Mouse (Mus musculus) embryo, embryonic 10.5 days (tissue): ENCODE data around the gene Ccdc149.

Source experiments
- DNase-seq: peaks from one replicate; pipeline ENCODE4 v3.0.0-alpha.2; 2015; ENCODE audit warnings: low spot score

Ccdc149 gene

GRCm38 (mm10) chr5:52440278-52440677 is 31.0 kb downstream of the Ccdc149 start:
- DNase-seq, result no peak

GRCm38 (mm10) chr5:52438946-52439345 is 32.4 kb downstream of the Ccdc149 start:
- no peak for DNase-seq

- no peak for DNase-seq
These were observed 35.8 kb downstream of the Ccdc149 start for GRCm38 (mm10) chr5:52435533-52435932.

- no peak for DNase-seq
These were observed 40.0 kb downstream of the Ccdc149 start for GRCm38 (mm10) chr5:52431276-52431844.

- DNase-seq, result no peak
These were observed 41.4 kb downstream of the Ccdc149 start for GRCm38 (mm10) chr5:52429731-52430480.

GRCm38 (mm10) chr5:52428613-52429012 is 42.7 kb downstream of the Ccdc149 start:
- no peak for DNase-seq

- no peak for DNase-seq
These were observed 45.5 kb downstream of the Ccdc149 start for GRCm38 (mm10) chr5:52425819-52426218.

GRCm38 (mm10) chr5:52423893-52424292 is 47.4 kb downstream of the Ccdc149 start:
- no peak for DNase-seq

- no peak for DNase-seq
These were observed 54.8 kb downstream of the Ccdc149 start for GRCm38 (mm10) chr5:52416485-52416884.

- no peak for DNase-seq
These were observed 55.4 kb downstream of the Ccdc149 start for GRCm38 (mm10) chr5:52415917-52416316.

GRCm38 (mm10) chr5:52415193-52415592 is 56.1 kb downstream of the Ccdc149 start:
- DNase-seq, result no peak

- peak; percentile 74 for DNase-seq
These were observed 59.8 kb downstream of the Ccdc149 start for GRCm38 (mm10) chr5:52411567-52411966.

GRCm38 (mm10) chr5:52410197-52410596 is 61.1 kb downstream of the Ccdc149 start:
- DNase-seq, result no peak

- no peak for DNase-seq
These were observed 62.5 kb downstream of the Ccdc149 start for GRCm38 (mm10) chr5:52408668-52409315.

GRCm38 (mm10) chr5:52404373-52404772 is 66.9 kb downstream of the Ccdc149 start:
- no peak for DNase-seq

- DNase-seq, result no peak
These were observed 77.6 kb downstream of the Ccdc149 start for GRCm38 (mm10) chr5:52393756-52394155.

- DNase-seq, result no peak
These were observed 79.8 kb downstream of the Ccdc149 start for GRCm38 (mm10) chr5:52391471-52391870.

- no peak for DNase-seq
These were observed 80.9 kb downstream of the Ccdc149 start for GRCm38 (mm10) chr5:52390381-52390780.

- DNase-seq, result no peak
These were observed 83.1 kb downstream of the Ccdc149 start for GRCm38 (mm10) chr5:52388092-52388749.

GRCm38 (mm10) chr5:52386016-52386415 is 85.3 kb downstream of the Ccdc149 start:
- DNase-seq, result no peak

- no peak for DNase-seq
These were observed 87.6 kb downstream of the Ccdc149 start for GRCm38 (mm10) chr5:52383748-52384147.

- DNase-seq, result no peak
These were observed 88.5 kb downstream of the Ccdc149 start for GRCm38 (mm10) chr5:52382837-52383236.

- DNase-seq, result no peak
These were observed 95.5 kb downstream of the Ccdc149 start for GRCm38 (mm10) chr5:52375847-52376246.
